Mouse (Mus musculus): ENCODE results near the gene Amotl1. TPM values are rescaled to one million over a fixed set of nuclear protein-coding genes. Genes with fewer than 3 reads are reported as not detected.

Gene Amotl1
- total RNA-seq, 2 experiments from 2014 or later, result 330 to 339 TPM

DNA sequence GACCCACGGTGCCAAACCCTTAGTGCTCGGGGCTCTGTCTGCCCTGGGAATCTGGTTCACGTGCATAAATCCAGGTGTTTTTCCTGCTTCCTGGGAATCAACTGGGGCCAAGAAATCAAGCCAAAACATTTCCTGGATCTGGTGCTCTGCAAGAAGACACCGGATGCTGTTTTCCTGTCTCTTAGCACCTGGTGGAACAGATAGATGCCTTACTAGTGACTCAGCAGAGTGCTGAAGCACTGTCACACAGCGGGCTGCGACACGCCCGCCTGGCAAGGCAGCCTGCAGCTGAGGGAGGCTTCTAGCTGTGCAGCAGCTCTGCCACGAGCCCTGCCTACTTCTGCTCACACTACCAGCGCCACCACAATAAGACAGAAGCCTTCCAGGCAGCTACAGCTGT, 85.4 kb downstream of the Amotl1 start:
- peak; percentile 32 for DNase-seq (ENCODE audit: low spot score)

GRCm38 (mm10) chr9:14558332-14558731, 86.5 kb downstream of the Amotl1 start:
- DNase-seq (ENCODE audit: low spot score), result no peak

DNA sequence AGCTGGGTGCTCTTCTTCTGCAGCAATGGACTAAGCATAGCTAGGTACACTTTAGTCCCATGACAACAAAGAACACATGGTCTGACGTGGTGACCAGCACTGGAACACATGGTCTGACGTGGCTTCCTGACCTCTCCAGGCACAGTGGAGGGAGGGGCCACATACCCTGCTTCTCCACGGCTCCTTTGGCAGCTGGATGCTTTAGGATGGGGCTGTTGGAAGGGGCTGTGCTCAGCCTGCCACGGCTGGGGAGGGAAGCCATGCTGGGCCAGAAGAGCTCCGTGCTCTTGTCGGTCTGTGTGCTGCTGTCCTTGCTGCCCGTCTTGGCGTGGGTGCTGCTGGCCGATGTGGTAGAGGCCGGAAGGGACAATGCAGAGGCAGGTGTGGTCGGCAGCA, 96.5 kb downstream of the Amotl1 start:
- DNase-seq (ENCODE audit: low spot score), result no peak

GRCm38 (mm10) chr9:14547584-14548365, 97.1 kb downstream of the Amotl1 start:
- peak; percentile 79 for DNase-seq (ENCODE audit: low spot score)

DNA sequence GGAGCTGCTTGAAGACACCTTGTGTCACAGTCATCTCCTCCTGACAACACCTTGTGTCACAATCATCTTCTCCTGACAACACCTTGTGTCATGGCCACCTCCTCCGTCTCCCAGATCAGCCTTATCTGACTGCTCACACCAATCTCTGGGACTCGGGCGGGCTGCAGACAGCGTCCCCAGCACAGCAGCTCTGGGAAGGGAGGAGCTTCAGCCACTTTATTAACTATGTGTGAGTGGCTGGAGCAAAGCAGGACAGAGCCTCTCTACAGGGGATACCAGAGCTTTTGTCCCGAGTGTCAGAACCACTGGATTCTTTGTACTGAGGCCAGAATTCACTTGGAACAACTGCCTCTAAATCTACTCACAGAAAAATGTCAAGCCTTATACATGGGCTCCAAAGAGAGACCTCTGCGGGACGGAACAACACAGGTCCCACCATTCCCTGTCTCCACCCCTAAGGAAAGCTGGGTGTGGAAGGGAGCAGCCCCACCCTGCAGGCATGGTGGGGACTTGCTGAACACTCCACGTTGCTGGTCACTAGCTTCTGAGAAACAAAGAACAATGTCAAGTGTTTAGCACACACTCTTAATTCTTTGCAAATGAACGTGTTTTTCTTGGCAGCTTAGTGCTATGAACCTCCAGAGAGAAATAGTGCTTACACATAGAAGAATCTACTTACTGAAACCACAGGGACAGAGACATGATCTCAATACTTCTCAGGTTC, 100.7 kb downstream of the Amotl1 start:
- DNase-seq (ENCODE audit: low spot score), result no peak

- DNase-seq (ENCODE audit: low spot score), result no peak
Measured at GRCm38 (mm10) chr9:14534833-14535456, 109.9 kb downstream of the Amotl1 start.

GRCm38 (mm10) chr9:14533659-14534058, 111.2 kb downstream of the Amotl1 start:
- no peak for DNase-seq (ENCODE audit: low spot score)

GRCm38 (mm10) chr9:14532283-14532682, 112.6 kb downstream of the Amotl1 start:
- no peak for DNase-seq (ENCODE audit: low spot score)

GRCm38 (mm10) chr9:14530004-14530403, 114.9 kb downstream of the Amotl1 start:
- no peak for DNase-seq (ENCODE audit: low spot score)

GRCm38 (mm10) chr9:14523408-14524043, 121.3 kb downstream of the Amotl1 start:
- DNase-seq (ENCODE audit: low spot score), result peak; percentile 90

GRCm38 (mm10) chr9:14521695-14522094, 123.2 kb downstream of the Amotl1 start:
- DNase-seq (ENCODE audit: low spot score), result no peak

DNA sequence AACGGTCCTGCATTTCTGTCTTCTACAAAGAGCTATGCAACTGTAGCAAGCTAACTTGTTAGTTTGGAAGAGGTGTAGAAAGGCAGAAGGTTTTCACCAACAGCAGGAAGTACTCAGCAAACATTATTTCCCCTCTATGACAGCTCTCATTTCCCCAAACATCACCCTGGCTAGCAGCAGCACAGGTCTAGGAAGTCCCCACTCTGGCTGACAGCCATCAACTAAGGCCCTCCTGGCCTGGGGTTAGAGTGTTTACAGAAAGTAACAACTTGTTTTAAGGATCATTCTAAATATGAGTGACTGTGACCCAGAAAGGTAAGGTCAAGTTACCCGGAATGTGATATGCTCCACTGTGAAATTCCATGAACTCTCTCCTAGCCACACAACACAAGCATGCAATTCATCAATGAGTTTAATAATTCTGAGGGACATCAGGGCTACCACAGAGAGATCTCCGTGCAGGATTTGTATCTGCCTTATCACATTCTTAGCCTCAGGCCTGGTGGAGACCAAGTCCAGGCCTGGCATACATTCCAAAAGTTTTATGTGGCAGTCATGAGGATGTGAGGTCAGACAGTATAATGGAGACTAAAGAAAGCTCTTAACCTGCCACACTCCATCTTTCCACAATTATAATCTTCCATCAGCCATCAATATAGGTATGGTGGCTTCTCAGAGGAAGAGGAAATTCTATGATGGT, 123.7 kb downstream of the Amotl1 start:
- DNase-seq (ENCODE audit: low spot score), result no peak

GRCm38 (mm10) chr9:14518105-14518504, 126.8 kb downstream of the Amotl1 start:
- no peak for DNase-seq (ENCODE audit: low spot score)

DNA sequence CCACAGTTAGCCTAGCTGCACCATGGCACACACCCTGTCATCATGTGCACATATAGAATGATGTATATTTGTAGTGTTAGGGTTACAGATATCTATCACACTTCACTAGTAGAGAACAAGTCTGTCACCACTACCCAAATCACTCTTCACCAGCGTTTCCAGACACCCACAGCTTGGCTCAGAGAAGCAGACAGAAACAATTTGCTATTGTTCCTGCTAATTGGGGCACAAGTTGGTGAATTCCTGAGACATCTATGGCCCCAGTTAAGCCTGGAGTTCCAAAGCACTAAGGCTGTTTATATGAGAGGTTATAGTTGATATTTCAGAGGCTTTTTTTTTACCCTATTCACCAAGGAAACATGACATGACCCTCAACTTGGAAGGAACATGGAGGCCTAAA, 127.6 kb downstream of the Amotl1 start:
- no peak for DNase-seq (ENCODE audit: low spot score)

DNA sequence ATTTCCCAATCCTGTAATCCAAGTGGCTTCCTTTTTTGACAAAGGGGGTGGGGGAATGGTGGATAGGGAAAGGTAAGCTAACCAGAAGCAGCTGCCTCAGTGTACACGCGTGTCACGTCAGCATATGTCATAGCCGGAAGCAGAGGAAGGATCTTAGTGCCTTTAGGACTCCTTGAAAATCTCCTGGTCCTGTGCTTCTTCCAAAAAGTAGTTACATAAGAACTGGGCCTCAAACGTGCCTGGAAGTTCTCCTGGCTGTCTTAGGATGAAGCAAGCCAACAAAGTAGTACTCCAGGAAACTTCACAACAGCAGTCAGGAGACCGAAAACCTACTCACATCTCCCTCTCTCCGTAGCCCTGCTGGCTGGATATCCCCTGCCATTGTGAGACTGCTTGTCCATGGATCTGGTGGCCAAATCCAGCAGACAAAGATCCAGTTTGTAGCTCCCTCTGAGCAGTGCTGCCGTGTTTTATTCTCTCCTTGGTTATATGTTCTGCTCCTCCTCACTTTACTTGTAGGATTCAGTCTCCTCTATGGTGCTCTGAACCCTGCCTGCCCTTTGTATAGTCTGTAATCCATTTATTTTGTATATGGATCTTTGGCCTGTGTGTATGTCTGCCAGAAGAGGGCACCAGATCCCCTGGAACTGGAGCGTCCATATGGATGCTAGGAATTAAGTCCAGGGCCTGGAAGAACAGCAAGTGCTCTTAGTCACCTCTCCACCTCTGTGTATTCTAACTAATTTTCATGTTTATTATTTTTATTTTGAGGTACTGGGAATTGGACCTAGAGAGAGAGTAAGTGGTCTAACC, 132.0 kb downstream of the Amotl1 start:
- DNase-seq (ENCODE audit: low spot score), result peak; percentile 51

DNA sequence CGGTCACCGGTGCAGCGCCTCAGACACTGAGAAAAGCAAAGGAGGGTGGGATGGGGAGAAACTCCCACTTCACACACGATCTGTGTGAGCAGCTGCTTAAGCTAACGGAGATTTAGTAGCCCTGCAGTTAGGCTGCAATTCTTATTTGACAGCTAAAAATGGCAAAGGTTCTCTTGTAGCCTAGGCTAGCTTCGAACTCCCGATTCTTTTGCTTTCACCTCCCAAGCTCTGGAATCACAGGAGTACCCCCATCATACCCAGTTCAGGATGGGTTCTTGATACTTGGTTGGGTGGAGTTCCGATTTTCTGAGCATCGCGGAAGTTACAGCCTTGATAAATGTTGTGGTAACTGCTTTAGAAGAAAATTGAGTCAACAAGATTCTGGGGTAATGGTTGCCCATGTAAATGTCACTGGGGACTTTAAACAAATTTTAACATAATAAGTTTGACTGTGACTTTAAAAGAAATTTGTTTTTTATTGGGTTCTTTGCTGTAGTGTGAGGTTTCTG, 143.9 kb downstream of the Amotl1 start:
- no peak for DNase-seq (ENCODE audit: low spot score)

DNA sequence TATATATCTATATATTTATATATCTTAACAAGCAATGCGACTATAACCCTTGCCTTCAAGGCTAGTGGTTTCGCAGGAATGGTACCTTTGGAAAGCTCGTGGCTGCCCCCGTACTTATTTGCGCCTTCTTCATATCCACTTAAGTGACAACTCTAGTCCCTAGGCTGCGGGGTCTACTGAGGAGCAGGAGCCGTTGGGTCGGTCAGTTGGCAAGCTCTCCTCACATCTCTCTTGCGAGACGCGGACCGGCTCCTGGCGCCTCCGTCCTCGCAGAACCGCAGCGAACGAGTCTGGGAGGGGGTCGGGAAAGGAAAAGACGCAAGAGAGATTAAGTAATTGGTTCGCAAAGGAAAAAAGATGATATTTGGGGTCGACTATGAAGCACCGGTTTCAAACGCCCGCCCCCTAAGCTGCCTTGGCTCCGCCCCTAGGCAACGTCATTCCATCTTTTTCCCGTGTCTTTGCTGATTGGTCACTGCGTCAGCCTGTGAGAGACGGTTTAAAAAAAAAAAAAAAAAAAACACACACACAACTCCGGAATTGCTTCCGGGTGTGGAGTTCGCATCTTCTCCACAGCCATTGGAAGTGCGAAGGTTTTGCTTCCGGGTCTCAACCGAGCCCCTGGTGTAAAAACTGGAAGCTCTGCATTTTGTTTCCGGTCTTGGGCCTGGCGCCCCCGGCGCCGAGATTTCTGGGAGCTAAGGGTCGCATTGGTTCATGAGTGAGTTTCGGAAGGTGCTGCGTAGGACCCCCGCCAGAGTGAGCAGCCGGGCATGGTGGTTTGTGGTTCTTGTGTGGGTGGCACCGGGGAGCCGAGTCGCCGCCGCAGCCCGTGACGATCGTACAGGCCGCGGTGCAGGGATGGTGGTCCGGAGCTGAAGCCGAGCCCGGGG, 144.6 kb downstream of the Amotl1 start, which contains the start of the genes Kdm4d and Cwc15:
Kdm4d (minus strand) TSS at position 460 of the 893 bp plus-strand sequence.
Cwc15 (plus strand) TSS at position 595 of the 893 bp plus-strand sequence.
- DNase-seq (ENCODE audit: low spot score), result peak; percentile 95

GRCm38 (mm10) chr9:14498896-14499705, 145.8 kb downstream of the Amotl1 start:
- no peak for DNase-seq (ENCODE audit: low spot score)

All from gastrocnemius, adult 18-20 months (tissue).